Mouse (Mus musculus): Measurements from ENCODE around the gene Slc22a5. TPM values are rescaled to one million over a fixed set of nuclear protein-coding genes. Genes with fewer than 3 reads are reported as not detected.
"Not testable (repeated sequence)": the region's sequence is repeated elsewhere in the genome, so short reads cannot be mapped to it uniquely, and the experiment has no call there.

Gene Slc22a5
- polyA plus RNA-seq, 1 experiment from 2014 or later: 32.0 TPM

DNA sequence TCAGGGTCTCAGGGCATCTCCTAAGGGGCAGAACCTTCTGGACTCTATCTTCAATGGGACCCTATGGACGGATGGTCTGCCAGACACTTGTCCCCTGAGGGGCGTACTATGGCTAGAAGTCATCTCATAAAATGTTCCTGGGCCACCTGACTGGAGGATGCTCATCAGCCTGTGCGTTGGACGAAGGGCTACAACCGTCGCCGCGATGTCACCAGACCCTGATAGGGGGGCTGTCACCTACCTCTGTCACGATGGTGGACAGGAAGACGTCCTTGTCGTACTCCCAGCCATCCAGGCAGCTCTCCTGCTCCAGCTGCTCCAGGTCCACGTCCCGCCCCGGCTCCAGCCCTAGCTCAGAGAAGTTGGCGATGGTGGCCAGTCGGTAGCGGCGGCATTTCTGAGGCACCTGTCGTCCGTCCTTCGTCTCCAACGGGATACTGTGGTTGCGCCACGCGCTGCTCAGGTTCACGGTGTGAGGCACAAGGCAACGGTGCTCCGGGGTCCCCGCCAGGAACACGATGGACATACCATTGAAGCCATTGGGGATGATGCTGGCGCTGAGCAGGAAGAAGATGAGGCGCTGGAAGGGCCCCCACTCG, 455 bp downstream of the Slc22a5 start:
- 2% methylated on average over 33 of the region's 33 CpGs for WGBS
- no peaks in the 10 kb centered on the region for H3K9me3 ChIP-seq (replicated peaks; ENCODE audit: low read length)
- peak overlapping the region; percentile 65 for H3K27ac ChIP-seq
- no peaks in the 10 kb centered on the region for H3K27me3 ChIP-seq (ENCODE audit: insufficient read depth, low read length)
- ATAC-seq (replicated peaks; ENCODE audit: low FRiP score, low read depth): peak; percentile 0; the same call in 1 of the 2 replicates
- peak overlapping the region; percentile 73 for H3K4me2 ChIP-seq (ENCODE audit: low read length)
- H3K4me1 ChIP-seq (replicated peaks; ENCODE audit: insufficient read depth, low read length): peaks cover 8% of the 10 kb centered on the region
- no peak for DNase-seq (ENCODE audit: low spot score)
- peak overlapping the region; percentile 49 for H3K4me3 ChIP-seq (replicated peaks; ENCODE audit: low read depth, low read length)
- no peak for TF ChIP-seq CTCF (IDR thresholded peaks at IDR 0.05; ENCODE audit: low read depth)
- peak overlapping the region; percentile 72 for H3K9ac ChIP-seq (ENCODE audit: low read depth, low read length)
- H3K36me3 ChIP-seq (ENCODE audit: insufficient read depth, low read length): no peaks in the 10 kb centered on the region; the same call in 1 of the 2 replicates

DNA sequence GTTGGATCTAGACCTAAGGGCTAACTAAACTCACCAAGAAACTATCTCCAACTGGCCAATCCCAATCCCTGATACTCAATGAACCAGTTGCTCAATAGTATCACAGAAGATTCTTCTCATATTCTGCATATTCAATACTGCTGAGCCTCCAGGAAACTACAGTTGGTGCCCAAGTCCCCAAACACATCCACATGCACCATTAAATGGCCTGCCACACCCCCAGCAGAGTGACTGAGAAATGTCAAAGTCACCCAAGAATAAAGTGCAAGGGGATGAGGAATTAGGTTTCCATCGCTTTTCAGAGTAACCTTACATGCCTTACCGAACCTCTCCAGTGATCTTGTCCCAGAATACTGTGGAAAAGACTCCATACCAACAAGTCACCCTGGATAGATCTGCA, 1.2 kb downstream of the Slc22a5 start:
- Histone ChIP-seq H3K9me3 (replicated peaks; ENCODE audit: low read length) (no peaks in the 10 kb centered on the region), H3K36me3 (ENCODE audit: insufficient read depth, low read length) (no peaks in the 10 kb centered on the region; the same call in 1 of the 2 replicates), H3K4me3 (replicated peaks; ENCODE audit: low read depth, low read length) (peak overlapping the region; percentile 49), H3K27ac (no peak overlapping the region), H3K27me3 (ENCODE audit: insufficient read depth, low read length) (no peaks in the 10 kb centered on the region), H3K4me1 (replicated peaks; ENCODE audit: insufficient read depth, low read length) (peaks cover 8% of the 10 kb centered on the region), H3K9ac (ENCODE audit: low read depth, low read length) (no peak overlapping the region), H3K4me2 (ENCODE audit: low read length) (peak overlapping the region; percentile 73)
- ATAC-seq (replicated peaks; ENCODE audit: low FRiP score, low read depth): no peak
- no peak for DNase-seq (ENCODE audit: low spot score)
- TF ChIP-seq CTCF (IDR thresholded peaks at IDR 0.05; ENCODE audit: low read depth): no peak
- 80% methylated on average over 2 of the region's 2 CpGs for WGBS

DNA sequence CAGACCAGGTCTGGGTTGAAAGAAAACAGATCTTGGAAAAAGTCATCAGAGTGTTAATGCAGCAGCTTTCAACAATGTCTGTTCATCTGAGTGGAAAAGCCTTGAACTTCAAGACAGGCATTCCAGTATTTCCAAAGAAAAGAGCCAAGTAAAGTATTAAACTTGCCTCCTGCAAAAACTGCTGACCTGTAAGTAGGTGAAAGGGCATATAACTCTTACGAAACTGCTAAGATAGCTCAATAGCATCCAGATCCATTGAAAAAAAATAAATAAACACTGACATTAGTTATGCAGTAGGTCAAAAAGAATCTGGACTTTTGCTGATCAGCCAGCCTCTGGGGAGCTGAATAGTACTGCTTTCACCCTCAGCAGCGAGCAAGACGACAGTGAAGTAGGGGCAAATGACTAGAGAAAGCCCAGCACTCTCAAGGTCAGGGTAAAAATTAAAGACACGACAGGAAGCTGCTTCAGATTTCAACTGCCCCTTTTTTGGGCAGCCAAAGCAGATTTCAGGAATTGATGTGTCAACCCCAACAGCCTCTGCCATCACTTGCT, 2.3 kb downstream of the Slc22a5 start:
- Histone ChIP-seq H3K4me2 (ENCODE audit: low read length) (peak overlapping the region; percentile 8; the same call in 1 of the 2 replicates), H3K4me1 (replicated peaks; ENCODE audit: insufficient read depth, low read length) (peaks cover 8% of the 10 kb centered on the region), H3K4me3 (replicated peaks; ENCODE audit: low read depth, low read length) (no peak overlapping the region), H3K27me3 (ENCODE audit: insufficient read depth, low read length) (no peaks in the 10 kb centered on the region), H3K9me3 (replicated peaks; ENCODE audit: low read length) (no peaks in the 10 kb centered on the region), H3K9ac (ENCODE audit: low read depth, low read length) (no peak overlapping the region), H3K27ac (peak overlapping the region; percentile 54; the same call in 1 of the 2 replicates), H3K36me3 (ENCODE audit: insufficient read depth, low read length) (no peaks in the 10 kb centered on the region; the same call in 1 of the 2 replicates)
- DNase-seq (ENCODE audit: low spot score) (peak; percentile 39), ATAC-seq (replicated peaks; ENCODE audit: low FRiP score, low read depth) (no peak)
- 39% methylated on average over 4 of the region's 4 CpGs for WGBS
- no peak for TF ChIP-seq CTCF (IDR thresholded peaks at IDR 0.05; ENCODE audit: low read depth)

DNA sequence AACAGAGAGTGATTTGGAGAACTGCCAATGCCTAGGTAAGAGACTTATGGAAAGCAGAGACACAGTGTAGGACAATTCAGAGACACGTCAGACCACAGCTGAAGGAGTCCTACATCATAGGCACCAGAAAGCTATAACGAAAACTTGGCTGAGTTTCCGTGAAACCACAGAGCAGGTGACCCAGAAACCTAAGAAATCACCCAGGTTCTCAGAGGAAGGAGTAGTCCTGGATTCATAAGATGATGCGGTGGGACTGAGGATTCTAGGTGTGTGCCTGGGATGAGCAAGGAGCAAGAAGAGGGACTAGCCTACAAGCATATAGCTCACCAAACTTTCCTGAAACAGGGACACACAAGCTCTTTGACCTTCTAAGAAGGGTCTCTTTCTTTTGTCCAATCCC, 3.2 kb downstream of the Slc22a5 start:
- no peak overlapping the region for H3K4me3 ChIP-seq (replicated peaks; ENCODE audit: low read depth, low read length)
- ATAC-seq (replicated peaks; ENCODE audit: low FRiP score, low read depth) (no peak), DNase-seq (ENCODE audit: low spot score) (no peak)
- peaks cover 8% of the 10 kb centered on the region for H3K4me1 ChIP-seq (replicated peaks; ENCODE audit: insufficient read depth, low read length)
- peak overlapping the region; percentile 54; the same call in 1 of the 2 replicates for H3K27ac ChIP-seq
- no peak overlapping the region for H3K9ac ChIP-seq (ENCODE audit: low read depth, low read length)
- no peaks in the 10 kb centered on the region; the same call in 1 of the 2 replicates for H3K36me3 ChIP-seq (ENCODE audit: insufficient read depth, low read length)
- WGBS: 67% methylated on average over 4 of the region's 4 CpGs
- H3K9me3 ChIP-seq (replicated peaks; ENCODE audit: low read length): no peaks in the 10 kb centered on the region
- H3K4me2 ChIP-seq (ENCODE audit: low read length): peak overlapping the region; percentile 8; the same call in 1 of the 2 replicates
- no peak for TF ChIP-seq CTCF (IDR thresholded peaks at IDR 0.05; ENCODE audit: low read depth)
- no peaks in the 10 kb centered on the region for H3K27me3 ChIP-seq (ENCODE audit: insufficient read depth, low read length)

DNA sequence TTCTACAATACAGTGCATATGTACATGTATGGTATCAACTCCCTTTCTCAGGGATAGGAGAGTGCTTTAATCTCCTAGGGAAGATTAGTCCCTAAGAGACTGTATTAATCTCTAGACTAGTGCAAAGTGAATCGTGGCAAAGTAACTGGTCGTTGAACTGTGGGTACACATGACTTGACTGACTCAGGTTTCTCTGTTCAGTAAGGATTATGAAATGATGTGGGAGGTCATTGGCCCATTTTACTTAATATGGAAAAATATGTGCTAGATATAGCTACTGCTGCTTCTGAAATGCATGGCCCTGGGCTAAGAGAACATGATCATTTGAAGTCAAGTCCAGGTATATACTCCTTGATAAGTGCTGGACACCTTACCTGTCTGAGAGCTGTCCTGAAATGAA, 8.2 kb downstream of the Slc22a5 start:
- Histone ChIP-seq H3K27me3 (ENCODE audit: insufficient read depth, low read length) (no peaks in the 10 kb centered on the region), H3K9me3 (replicated peaks; ENCODE audit: low read length) (no peaks in the 10 kb centered on the region), H3K4me1 (replicated peaks; ENCODE audit: insufficient read depth, low read length) (peaks cover 4% of the 10 kb centered on the region; the same call in 1 of the 2 replicates), H3K36me3 (ENCODE audit: insufficient read depth, low read length) (no peaks in the 10 kb centered on the region; the same call in 1 of the 2 replicates), H3K4me3 (replicated peaks; ENCODE audit: low read depth, low read length) (no peak overlapping the region), H3K9ac (ENCODE audit: low read depth, low read length) (no peak overlapping the region), H3K27ac (no peak overlapping the region), H3K4me2 (ENCODE audit: low read length) (no peak overlapping the region)
- no peak for DNase-seq (ENCODE audit: low spot score)
- 88% methylated on average over 2 of the region's 2 CpGs for WGBS
- no peak for TF ChIP-seq CTCF (IDR thresholded peaks at IDR 0.05; ENCODE audit: low read depth)
- no peak for ATAC-seq (replicated peaks; ENCODE audit: low FRiP score, low read depth)

DNA sequence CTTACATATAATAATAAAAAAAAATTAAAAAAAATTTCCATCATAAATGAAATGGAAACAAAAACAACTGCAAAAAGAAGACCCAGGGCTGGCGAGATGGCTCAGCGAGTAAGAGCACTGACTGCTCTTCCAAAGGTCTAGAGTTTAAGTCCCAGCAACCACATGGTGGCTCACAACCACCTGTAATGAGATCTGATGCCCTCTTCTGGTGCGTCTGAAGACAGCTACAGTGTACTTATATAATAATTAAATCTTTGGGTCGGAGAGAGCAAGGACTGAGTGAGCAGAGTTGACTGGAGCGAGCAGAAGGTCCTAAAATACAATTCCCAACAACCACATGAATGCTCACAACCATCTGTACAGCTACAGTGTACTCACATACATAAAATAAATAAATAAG, 13.4 kb downstream of the Slc22a5 start:
- not testable (repeated sequence) for H3K4me1 ChIP-seq (replicated peaks; ENCODE audit: insufficient read depth, low read length); H3K36me3 ChIP-seq (ENCODE audit: insufficient read depth, low read length); H3K9ac ChIP-seq (ENCODE audit: low read depth, low read length); H3K9me3 ChIP-seq (replicated peaks; ENCODE audit: low read length); DNase-seq (ENCODE audit: low spot score); H3K4me3 ChIP-seq (replicated peaks; ENCODE audit: low read depth, low read length); H3K27me3 ChIP-seq (ENCODE audit: insufficient read depth, low read length); ATAC-seq (replicated peaks; ENCODE audit: low FRiP score, low read depth); H3K4me2 ChIP-seq (ENCODE audit: low read length); H3K27ac ChIP-seq
- WGBS: 86% methylated on average over 5 of the region's 5 CpGs
